Mouse (Mus musculus) heart, adult 2 months (tissue): Measurements from ENCODE around the gene Tnik.

Experiments used
- CTCF ChIP-seq: fragments of 200-600 bp; IDR thresholded peaks from 2 replicates; pipeline ENCODE4 v1.8.1; 2022; ENCODE audit warnings: antibody characterized with exemption, mild to moderate bottlenecking, moderate library complexity
- POLR2A ChIP-seq: fragments of 200-500 bp; IDR thresholded peaks from 2 replicates; pipeline ENCODE4 v1.6.1; 2011; ENCODE audit warnings: mild to moderate bottlenecking, low read depth, low read length, control low read depth; ENCODE audit not compliant: insufficient read depth

- TF ChIP-seq POLR2A: no peak
- no peak for TF ChIP-seq CTCF
Measured at GRCm38 (mm10) chr3:28718521-28718920, 455.5 kb downstream of the Tnik start.
